Mouse (Mus musculus) stomach, postnatal 0 days (tissue): ENCODE results near the gene Parp2. TPM values are rescaled to one million over a fixed set of nuclear protein-coding genes. Genes with fewer than 3 reads are reported as not detected.

Experiments
- ATAC-seq: fragments of 200-750 bp; cut with Nextera tagmentation; 2 replicates; pipeline ENCODE4 v1.8.0; 2017; ENCODE audit not compliant: low FRiP score, low TSS enrichment
- DNase-seq: peaks from one replicate; pipeline ENCODE4 v3.0.0-alpha.2; 2016; ENCODE audit warnings: low spot score
- H3K27ac ChIP-seq: fragments of 300-500 bp; sonication (generic); replicated peaks from 2 replicates; pipeline ENCODE4 v1.5.1; 2014; ENCODE audit warnings: mild to moderate bottlenecking, control low read depth
- H3K27me3 ChIP-seq: fragments of 300-500 bp; sonication (generic); 2 replicates; pipeline ENCODE4 v1.6.1; 2014; ENCODE audit warnings: low read length; ENCODE audit not compliant: control insufficient read depth, insufficient read depth
- H3K36me3 ChIP-seq: fragments of 300-500 bp; sonication (generic); 2 replicates; pipeline ENCODE4 v1.6.1; 2014; ENCODE audit warnings: low read length, mixed read lengths; ENCODE audit not compliant: control insufficient read depth, insufficient read depth
- H3K4me1 ChIP-seq: fragments of 300-500 bp; sonication (generic); replicated peaks from 2 replicates; pipeline ENCODE4 v1.6.1; 2014; ENCODE audit warnings: antibody characterized with exemption; ENCODE audit not compliant: control insufficient read depth, insufficient read depth
- H3K4me2 ChIP-seq: fragments of 300-500 bp; sonication (generic); replicated peaks from 2 replicates; pipeline ENCODE4 v1.6.1; 2014; ENCODE audit warnings: low read depth, mild to moderate bottlenecking, control low read depth, moderate library complexity
- H3K4me3 ChIP-seq: fragments of 300-500 bp; sonication (generic); 2 replicates; pipeline ENCODE4 v1.5.1; 2014; ENCODE audit warnings: low read depth, low read length, control low read depth
- H3K9ac ChIP-seq: fragments of 300-500 bp; sonication (generic); 2 replicates; pipeline ENCODE4 v1.6.1; 2014; ENCODE audit warnings: mild to moderate bottlenecking, low read length, control low read depth, mixed read lengths
- H3K9me3 ChIP-seq: fragments of 300-500 bp; sonication (generic); 2 replicates; pipeline ENCODE4 v1.6.1; 2016; ENCODE audit warnings: low read length; ENCODE audit not compliant: control insufficient read depth
- CTCF ChIP-seq: IDR thresholded peaks from 2 replicates; pipeline ENCODE4 v1.5.1; 2016; ENCODE audit warnings: antibody characterized with exemption, low read depth, mild to moderate bottlenecking, moderate library complexity
- EP300 ChIP-seq: optimal IDR thresholded peaks from 2 replicates; pipeline ENCODE3; 2016; ENCODE audit warnings: antibody characterized with exemption
- WGBS: fragments of 180-500 bp; shearing (Covaris S2); extraction: QIAGEN DNeasy Blood & Tissue Kit; methylation state at CpG from one replicate; pipeline ENCODE4 v1.1.7; 2014; 5-methylcytosine and 5-hydroxymethylcytosine counted together
- polyA plus RNA-seq: library from polyadenylated mRNA; unstranded; fragments of >200 nt; fragmentation: Nextera tagmentation; extraction: Ambion mirVana; gene quantifications from 2 replicates; pipeline ENCODE4 v1.2.1, GENCODE M21; 2015

The Parp2 gene
- polyA plus RNA-seq = 27.9 and 28.7 TPM in 2 replicates

DNA sequence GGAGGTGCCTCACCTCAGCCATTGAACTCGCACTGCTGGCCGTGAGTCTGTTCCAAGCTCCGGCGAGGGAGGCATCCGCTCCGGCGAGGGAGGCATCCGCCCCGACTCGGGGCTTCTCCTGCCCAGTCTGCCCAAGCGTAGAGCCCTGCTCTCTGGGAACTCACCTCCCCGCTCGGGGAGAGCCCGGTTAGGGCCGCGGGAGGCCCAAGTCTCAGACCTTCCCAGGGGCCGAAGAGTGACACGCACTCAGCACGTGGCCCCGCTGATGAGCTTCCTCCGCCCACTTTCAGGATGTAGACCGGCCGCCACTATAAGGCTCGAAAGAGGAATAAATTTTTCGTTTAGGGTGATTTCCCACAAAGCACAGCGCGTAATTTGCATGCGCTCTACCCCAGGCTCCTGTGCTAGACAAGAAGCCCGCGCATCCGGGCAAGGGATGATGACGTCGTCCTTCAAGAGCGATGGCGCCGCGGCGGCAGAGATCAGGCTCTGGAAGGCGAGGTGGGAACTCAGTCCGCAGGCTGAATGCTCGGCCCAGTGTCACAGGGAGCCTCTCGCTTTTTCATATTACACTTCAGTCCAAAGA, at the start of gene Parp2, which contains the start of gene Ccnb1ip1:
Parp2 (plus strand) TSS at position 355 of the 586 bp plus-strand sequence.
Ccnb1ip1 (minus strand) TSS at position 246 of the 586 bp plus-strand sequence.
- Histone ChIP-seq H3K36me3 (0 out of 2 replicates have a peak, but pooled peaks cover 1% of the 10 kb centered on the region), H3K9ac (peak within 1 kb of the TSS; percentile 81), H3K9me3 (no peaks in the 10 kb centered on the region), H3K4me1 (0 out of 2 replicates have a peak, but pooled peaks cover 2% of the 10 kb centered on the region), H3K27me3 (no peaks in the 10 kb centered on the region), H3K27ac (peak within 1 kb of the TSS; percentile 93), H3K4me2 (peak within 1 kb of the TSS; percentile 68), H3K4me3 (peak within 1 kb of the TSS; percentile 66)
- DNase-seq (peak; percentile 98), ATAC-seq (peak; percentile 99)
- TF ChIP-seq CTCF = no peak
- peak; percentile 89 for TF ChIP-seq EP300
- WGBS = under 1% methylated on average over 42 of the region's 42 CpGs

- 73% methylated on average over 5 of the region's 5 CpGs for WGBS
- no peak overlapping the region for H3K27ac ChIP-seq
- DNase-seq = no peak
These were observed 49.1 kb upstream of the Parp2 start for GRCm38 (mm10) chr14:50758416-50759085.

DNA sequence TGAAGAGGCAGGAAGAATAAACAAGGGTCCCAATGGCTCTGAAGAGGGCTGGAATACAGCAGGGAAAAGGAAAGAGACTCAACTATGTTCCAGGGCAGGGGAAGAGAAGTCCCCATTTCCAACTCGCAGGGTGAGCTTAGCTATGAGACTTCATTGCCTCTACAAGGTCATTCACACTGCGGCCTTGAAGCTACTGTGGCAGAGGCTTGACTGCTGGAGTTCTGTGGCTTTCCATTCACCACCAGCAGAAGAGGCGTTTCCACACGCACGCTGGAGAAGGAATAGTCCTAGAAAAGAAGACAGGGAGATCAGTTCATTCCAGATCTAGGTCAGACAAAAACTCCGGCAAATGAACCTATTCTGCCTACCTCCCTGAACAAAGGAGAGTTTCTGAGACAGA, 41.9 kb upstream of the Parp2 start:
- H3K36me3 ChIP-seq = peaks cover 18% of the 10 kb centered on the region
- 93% methylated on average over 6 of the region's 6 CpGs for WGBS
- no peaks in the 10 kb centered on the region for H3K27me3 ChIP-seq
- H3K4me3 ChIP-seq = no peak overlapping the region
- no peak overlapping the region for H3K27ac ChIP-seq
- TF ChIP-seq CTCF = no peak
- no peak for TF ChIP-seq EP300
- ATAC-seq = no peak
- no peak for DNase-seq
- no peak overlapping the region for H3K4me2 ChIP-seq
- no peaks in the 10 kb centered on the region for H3K9me3 ChIP-seq
- no peaks in the 10 kb centered on the region for H3K4me1 ChIP-seq
- no peak overlapping the region for H3K9ac ChIP-seq

More at GRCm38 (mm10) chr14:50758416-50759085, 49.1 kb upstream of the Parp2 start:
- no peak for ATAC-seq
- Histone ChIP-seq H3K36me3 (no peaks in the 10 kb centered on the region), H3K9ac (no peak overlapping the region), H3K4me2 (no peak overlapping the region), H3K4me1 (no peaks in the 10 kb centered on the region), H3K9me3 (no peaks in the 10 kb centered on the region), H3K27me3 (no peaks in the 10 kb centered on the region), H3K4me3 (no peak overlapping the region)
- no peak for TF ChIP-seq EP300
- TF ChIP-seq CTCF = no peak

GRCm38 (mm10) chr14:50771342-50771741, 36.3 kb upstream of the Parp2 start:
- no peak overlapping the region for H3K9ac ChIP-seq
- no peak overlapping the region for H3K27ac ChIP-seq
- H3K4me3 ChIP-seq = no peak overlapping the region
- H3K36me3 ChIP-seq = peaks cover 23% of the 10 kb centered on the region
- DNase-seq (no peak), ATAC-seq (no peak)
- H3K27me3 ChIP-seq = no peaks in the 10 kb centered on the region
- H3K4me2 ChIP-seq = no peak overlapping the region
- no peaks in the 10 kb centered on the region for H3K9me3 ChIP-seq
- 83% methylated on average over 2 of the region's 2 CpGs for WGBS
- no peak for TF ChIP-seq EP300
- TF ChIP-seq CTCF = peak; percentile 54
- H3K4me1 ChIP-seq = no peaks in the 10 kb centered on the region

GRCm38 (mm10) chr14:50782166-50782565, 25.5 kb upstream of the Parp2 start:
- Histone ChIP-seq H3K27ac (no peak overlapping the region), H3K4me1 (peaks cover 3% of the 10 kb centered on the region; the same call in 1 of the 2 replicates), H3K9me3 (no peaks in the 10 kb centered on the region), H3K4me2 (no peak overlapping the region), H3K4me3 (no peak overlapping the region), H3K9ac (no peak overlapping the region), H3K27me3 (no peaks in the 10 kb centered on the region), H3K36me3 (peaks cover 5% of the 10 kb centered on the region; the same call in 1 of the 2 replicates)
- no peak for ATAC-seq
- TF ChIP-seq CTCF (no peak), EP300 (no peak)
- no peak for DNase-seq
- WGBS = 92% methylated on average over 3 of the region's 3 CpGs
